Mouse (Mus musculus) erythroblast, adult 5-6 weeks (primary cell): Measurements from ENCODE around the gene Pus10. TPM values are rescaled to one million over a fixed set of nuclear protein-coding genes. Genes with fewer than 3 reads are reported as not detected.
"Not testable (repeated sequence)": the region's sequence is repeated elsewhere in the genome, so short reads cannot be mapped to it uniquely, and the experiment has no call there.

ENCODE experiments used
- ATAC-seq: replicated peaks from 2 replicates; pipeline ENCODE4 v1.8.0; 2016; ENCODE audit warnings: moderate number of reproducible peaks, mild to moderate bottlenecking, moderate TSS enrichment, inconsistent platforms; ENCODE audit not compliant: poor library complexity, low FRiP score, severe bottlenecking
- total RNA-seq, 2 experiments: library from RNA; stranded (forward) in 1 of 2; stranded (reverse) in 1 of 2; fragments of 150-400 nt in 1 of 2; fragments of 200-764, 138-1000 nt in 1 of 2; gene quantifications; 2 replicates each; pipeline versions ENCODE4 v1.2.3 to v1.2.4; 2015 to 2017; ENCODE audit warnings: low replicate concordance in 2 of 2

Gene Pus10
- total RNA-seq, 2 experiments from 2014 or later = 8.9 to 16.3 TPM

- ATAC-seq = no peak
These were observed 80.6 kb downstream of the Pus10 start for GRCm38 (mm10) chr11:23746102-23746501.

DNA sequence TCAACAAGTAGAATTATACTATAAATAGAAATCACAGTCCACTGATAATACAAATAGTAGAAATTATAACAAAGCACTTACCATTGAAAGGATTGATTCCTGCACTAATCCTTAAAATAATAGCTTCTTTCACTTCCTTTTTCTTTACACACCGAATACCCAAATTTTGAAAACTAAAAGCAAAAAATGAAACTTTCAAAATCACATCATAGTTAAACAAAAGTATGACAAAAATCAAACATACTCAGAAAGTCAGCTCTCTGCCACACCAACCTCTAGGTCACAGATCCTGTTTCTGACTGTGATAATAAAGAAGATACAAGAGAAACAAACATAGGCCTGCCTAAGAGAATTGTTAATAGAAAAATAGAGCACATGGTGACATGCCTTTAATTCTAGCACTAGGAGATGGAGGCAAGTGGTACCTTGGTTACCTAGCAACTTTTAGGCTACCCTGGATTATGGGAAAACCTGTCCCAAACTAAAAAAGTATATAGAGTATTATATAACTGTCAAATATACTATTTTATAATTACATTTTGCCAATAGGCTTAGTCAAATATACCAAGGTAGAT lies 87.7 kb downstream of the Pus10 start:
- ATAC-seq = no peak

GRCm38 (mm10) chr11:23754329-23754728 lies 88.9 kb downstream of the Pus10 start:
- ATAC-seq = no peak

DNA sequence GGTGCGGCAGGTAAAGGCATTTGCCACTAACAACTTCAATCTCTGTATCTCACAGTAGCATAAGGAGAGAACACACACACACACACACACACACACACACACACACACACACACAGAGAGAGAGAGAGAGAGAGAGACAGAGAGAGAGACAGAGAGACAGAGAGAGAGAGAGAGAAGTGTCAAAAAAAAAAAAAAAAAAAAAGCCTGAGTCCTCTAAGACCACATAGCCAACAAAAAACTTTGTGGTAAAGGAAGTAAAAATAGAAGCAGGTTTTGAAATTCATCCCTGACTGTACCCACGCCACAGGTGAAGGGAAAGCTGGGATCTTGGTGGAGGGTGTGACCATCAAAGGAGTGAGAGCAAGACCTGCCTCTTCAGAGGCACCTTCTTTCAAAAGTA lies 92.7 kb downstream of the Pus10 start:
- ATAC-seq = no peak

- no peak for ATAC-seq
These were observed 97.2 kb downstream of the Pus10 start for GRCm38 (mm10) chr11:23762635-23763034.

- ATAC-seq = not testable (repeated sequence)
These were observed 101.9 kb downstream of the Pus10 start for GRCm38 (mm10) chr11:23767369-23767768.

GRCm38 (mm10) chr11:23767928-23768327 lies 102.5 kb downstream of the Pus10 start:
- no peak for ATAC-seq

DNA sequence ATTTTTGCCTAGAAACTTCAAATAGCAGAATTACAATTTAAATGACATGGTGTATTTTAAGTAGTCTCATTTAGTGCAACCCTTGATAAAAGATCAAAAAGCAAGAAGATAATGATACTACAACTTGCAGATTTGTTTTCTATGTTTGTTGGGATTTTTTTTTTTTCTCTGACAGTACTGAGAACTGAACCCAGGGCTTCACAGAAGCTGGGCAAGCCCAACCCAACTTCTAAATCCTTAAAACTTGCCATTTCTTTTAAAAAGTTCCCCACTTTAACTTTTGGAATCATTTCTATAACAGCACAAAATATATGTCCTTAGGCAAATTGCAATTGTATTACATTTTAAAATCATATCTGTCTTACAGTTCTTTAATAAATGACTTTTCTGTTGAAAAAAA lies 103.6 kb downstream of the Pus10 start:
- no peak for ATAC-seq

- ATAC-seq = no peak; the same call in 1 of the 2 replicates
These were observed 104.4 kb downstream of the Pus10 start for GRCm38 (mm10) chr11:23769686-23770509.

DNA sequence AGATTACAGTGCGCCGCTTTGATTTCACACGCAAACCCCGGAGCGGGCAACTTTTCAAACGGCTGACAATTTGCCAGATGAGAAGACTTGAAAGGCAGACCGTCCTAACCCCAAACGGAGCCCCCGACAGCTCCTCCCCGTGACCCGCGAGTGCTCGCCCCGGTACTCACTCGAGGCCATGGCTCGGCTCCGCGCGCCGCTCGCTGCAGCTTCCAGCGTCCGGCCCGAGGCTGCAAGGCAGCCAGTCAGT lies 105.0 kb downstream of the Pus10 start:
- ATAC-seq = no peak; the same call in 1 of the 2 replicates

DNA sequence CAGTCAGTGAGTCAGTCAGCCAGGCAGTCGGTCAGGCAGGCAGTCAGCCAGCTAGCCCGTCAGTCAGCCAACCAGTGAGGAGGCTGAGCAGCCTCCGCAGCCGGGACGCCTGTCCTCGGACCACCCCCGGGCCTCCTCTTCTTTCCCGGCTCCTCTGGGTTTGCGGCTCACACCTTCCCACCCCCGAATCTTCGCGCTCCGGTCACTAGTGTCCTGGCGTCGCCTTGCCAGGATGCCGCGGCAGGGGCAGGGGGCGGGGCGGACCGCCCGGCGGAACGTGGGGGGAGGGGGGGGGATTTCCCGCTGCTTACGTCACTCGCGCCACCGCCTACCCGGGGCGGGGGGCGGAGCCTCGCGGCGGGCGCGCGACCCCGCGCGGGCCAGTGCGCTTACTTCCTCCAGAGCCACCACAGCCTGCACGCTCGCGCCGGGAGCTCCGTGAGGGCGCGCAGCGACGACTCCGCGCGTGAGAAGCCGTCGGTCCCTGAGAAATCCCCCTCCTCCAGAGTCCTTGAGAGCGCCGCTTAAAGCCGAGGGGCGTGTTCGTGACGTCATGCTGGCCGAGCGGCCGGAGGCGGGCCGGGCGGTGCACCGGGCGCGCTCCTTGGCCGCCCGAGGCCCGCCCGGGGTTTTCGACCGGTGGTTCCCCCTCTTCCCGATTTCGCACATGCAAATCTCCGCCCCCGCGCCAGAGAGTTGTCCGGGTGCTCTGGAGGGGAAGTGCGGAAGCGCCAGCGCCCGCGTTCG lies 105.5 kb downstream of the Pus10 start, which contains the start of gene Rel:
Rel (minus strand) TSS at position 211 of the 747 bp plus-strand sequence.
- peak; percentile 46; the same call in 1 of the 2 replicates for ATAC-seq

- ATAC-seq = no peak
These were observed 106.1 kb downstream of the Pus10 start for GRCm38 (mm10) chr11:23771507-23772097.

- ATAC-seq = no peak
These were observed 107.0 kb downstream of the Pus10 start for GRCm38 (mm10) chr11:23772471-23772870.

GRCm38 (mm10) chr11:23778787-23779201 lies 113.3 kb downstream of the Pus10 start:
- no peak for ATAC-seq

- ATAC-seq = no peak
These were observed 116.6 kb downstream of the Pus10 start for GRCm38 (mm10) chr11:23782038-23782437.

Other genes with a start within 250 kb of the Pus10 start
- gene Ahsa2, start 167.6 kb upstream of the Pus10 start, total RNA-seq (2015; ENCODE audit: low replicate concordance) = 9.2 and 16.1 TPM in 2 replicates
- 12.9 and 15.8 TPM in 2 replicates for gene Ahsa2, start 167.6 kb upstream of the Pus10 start, total RNA-seq (2017; ENCODE audit: low replicate concordance)
- gene 1700093K21Rik, start 144.5 kb upstream of the Pus10 start, total RNA-seq (2015; ENCODE audit: low replicate concordance) = not detected in 2 replicates
- gene 1700093K21Rik, start 144.5 kb upstream of the Pus10 start, total RNA-seq (2017; ENCODE audit: low replicate concordance) = not detected in 2 replicates
- gene 0610010F05Rik, start 32.0 kb upstream of the Pus10 start, total RNA-seq (2015; ENCODE audit: low replicate concordance) = 4.6 and 23.8 TPM in 2 replicates
- gene 0610010F05Rik, start 32.0 kb upstream of the Pus10 start, total RNA-seq (2017; ENCODE audit: low replicate concordance) = 4.7 and 5.2 TPM in 2 replicates
- gene Pex13, start 285 bp downstream of the Pus10 start, total RNA-seq (2015; ENCODE audit: low replicate concordance) = 4.2 and 6.9 TPM in 2 replicates
- 2.5 and 2.6 TPM in 2 replicates for gene Pex13, start 285 bp downstream of the Pus10 start, total RNA-seq (2017; ENCODE audit: low replicate concordance)
- 6.5 and 8.6 TPM in 2 replicates for gene Rel, start 105.3 kb downstream of the Pus10 start, total RNA-seq (2015; ENCODE audit: low replicate concordance)
- gene Rel, start 105.3 kb downstream of the Pus10 start, total RNA-seq (2017; ENCODE audit: low replicate concordance) = 1.3 and 1.8 TPM in 2 replicates
- 11.7 and 21.1 TPM in 2 replicates for gene Papolg, start 229.6 kb downstream of the Pus10 start, total RNA-seq (2015; ENCODE audit: low replicate concordance)
- 12.4 and 12.5 TPM in 2 replicates for gene Papolg, start 229.6 kb downstream of the Pus10 start, total RNA-seq (2017; ENCODE audit: low replicate concordance)